Mouse (Mus musculus) embryonic facial prominence, embryonic 15.5 days (tissue): ENCODE measurements at regions not wholly inside any gene's neighbourhood (a gene's known extent, or its start where the extent isn't known, plus 50 kb on each side); places are given as distances from the start of the nearest gene placed in this dataset.

Experiments
- ATAC-seq: fragments of 200-750 bp; cut with Nextera tagmentation; 2 replicates; pipeline ENCODE4 v1.8.0; 2017; ENCODE audit warnings: low read depth, moderate TSS enrichment; ENCODE audit not compliant: insufficient number of reproducible peaks, low FRiP score, low TSS enrichment
- H3K27ac ChIP-seq: fragments of 300-500 bp; sonication (generic); replicated peaks from 2 replicates; pipeline ENCODE4 v1.5.1; 2015; ENCODE audit warnings: mild to moderate bottlenecking, inconsistent platforms
- H3K27me3 ChIP-seq: fragments of 300-500 bp; sonication (generic); 2 replicates; pipeline ENCODE4 v1.6.1; 2015; ENCODE audit warnings: inconsistent platforms
- H3K36me3 ChIP-seq: fragments of 300-500 bp; sonication (generic); 2 replicates; pipeline ENCODE4 v1.6.1; 2015; ENCODE audit warnings: mild to moderate bottlenecking, inconsistent platforms
- H3K4me1 ChIP-seq: fragments of 300-500 bp; sonication (generic); 2 replicates; pipeline ENCODE4 v1.6.1; 2015; ENCODE audit warnings: inconsistent platforms
- H3K4me2 ChIP-seq: fragments of 300-500 bp; sonication (generic); replicated peaks from 2 replicates; pipeline ENCODE4 v1.6.1; 2015; ENCODE audit warnings: mild to moderate bottlenecking, inconsistent platforms
- H3K4me3 ChIP-seq: fragments of 300-500 bp; sonication (generic); replicated peaks from 2 replicates; pipeline ENCODE4 v1.5.1; 2015; ENCODE audit warnings: mild to moderate bottlenecking, inconsistent platforms
- H3K9ac ChIP-seq: fragments of 300-500 bp; sonication (generic); 2 replicates; pipeline ENCODE4 v1.6.1; 2015; ENCODE audit warnings: inconsistent platforms
- H3K9me3 ChIP-seq: fragments of 300-500 bp; sonication (generic); replicated peaks from 2 replicates; pipeline ENCODE4 v1.6.1; 2016; ENCODE audit warnings: inconsistent platforms
- WGBS: fragments of 180-500 bp; shearing (Covaris S2); methylation state at CpG from one replicate; pipeline ENCODE4 v1.1.7; 2015; 5-methylcytosine and 5-hydroxymethylcytosine counted together

DNA sequence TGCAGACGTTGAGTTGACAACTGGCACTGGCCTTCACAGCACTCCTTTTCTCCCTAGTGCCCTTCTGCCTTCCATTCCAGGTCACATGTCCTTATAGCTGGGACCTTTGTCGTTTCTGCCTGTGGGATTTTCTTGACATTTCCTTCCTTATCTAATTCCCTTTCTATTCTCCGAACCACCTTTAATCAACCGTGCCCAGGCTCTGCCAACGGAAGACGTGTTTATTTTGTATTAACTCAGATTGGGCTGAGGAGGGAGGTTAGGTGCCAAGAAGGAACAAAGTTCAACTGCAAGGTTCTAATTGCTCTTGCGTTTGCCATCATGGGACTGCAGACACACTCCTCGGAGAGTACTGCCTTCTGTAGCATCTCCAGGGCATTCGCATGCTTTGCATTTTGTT is 146.7 kb downstream of the Gm19410 start:
- Histone ChIP-seq H3K9ac (no peak overlapping the region), H3K27me3 (no peaks in the 10 kb centered on the region), H3K4me1 (no peaks in the 10 kb centered on the region), H3K36me3 (no peaks in the 10 kb centered on the region), H3K4me2 (no peak overlapping the region), H3K27ac (no peak overlapping the region), H3K4me3 (no peak overlapping the region), H3K9me3 (no peaks in the 10 kb centered on the region)
- WGBS: 64% methylated on average over 9 of the region's 9 CpGs
- no peak for ATAC-seq

DNA sequence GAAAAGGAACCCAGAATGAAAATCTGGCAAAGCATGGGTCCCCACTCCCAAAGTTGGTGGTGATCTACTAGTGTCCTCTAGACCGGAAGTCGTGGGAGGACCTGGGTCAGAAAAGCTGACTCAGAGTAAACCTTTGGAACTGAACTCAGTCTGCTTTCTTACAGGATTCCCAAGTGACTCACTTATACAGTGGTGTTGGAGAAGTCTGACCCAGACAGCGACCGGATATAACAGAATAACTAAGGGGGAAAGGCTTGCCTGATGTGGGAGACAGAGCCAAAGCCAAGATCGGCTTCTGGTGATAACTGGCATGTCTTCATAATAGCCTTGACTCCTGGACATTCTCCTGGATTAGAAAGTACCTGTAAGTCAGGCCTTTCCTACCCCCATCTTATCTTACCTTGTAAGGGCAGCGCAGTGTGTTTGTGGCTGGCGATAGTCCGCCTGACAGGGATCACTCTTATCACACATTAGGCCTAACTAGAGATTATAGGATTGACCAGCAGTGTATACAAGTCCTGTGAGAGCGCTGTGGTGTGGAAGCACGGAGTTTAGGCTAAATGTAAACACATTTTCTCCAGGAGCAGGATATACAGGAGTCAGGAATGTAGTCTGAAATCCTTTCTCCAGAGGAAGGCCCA is 150.4 kb downstream of the Gm19410 start:
- 78% methylated on average over 10 of the region's 10 CpGs for WGBS
- H3K36me3 ChIP-seq: no peaks in the 10 kb centered on the region
- no peaks in the 10 kb centered on the region for H3K9me3 ChIP-seq
- no peak for ATAC-seq
- H3K9ac ChIP-seq: no peak overlapping the region
- no peak overlapping the region for H3K4me3 ChIP-seq
- H3K4me1 ChIP-seq: no peaks in the 10 kb centered on the region
- no peaks in the 10 kb centered on the region for H3K27me3 ChIP-seq
- no peak overlapping the region for H3K27ac ChIP-seq
- no peak overlapping the region for H3K4me2 ChIP-seq

- no peak overlapping the region for H3K9ac ChIP-seq
- no peak overlapping the region for H3K4me3 ChIP-seq
- H3K9me3 ChIP-seq: no peaks in the 10 kb centered on the region
- no peak for ATAC-seq
- 39% methylated on average over 3 of the region's 3 CpGs for WGBS
- no peak overlapping the region for H3K4me2 ChIP-seq
- H3K4me1 ChIP-seq: no peaks in the 10 kb centered on the region
- no peaks in the 10 kb centered on the region for H3K27me3 ChIP-seq
- no peaks in the 10 kb centered on the region for H3K36me3 ChIP-seq
- no peak overlapping the region for H3K27ac ChIP-seq
These were observed 152.0 kb downstream of the Gm19410 start for GRCm38 (mm10) chr8:35917573-35917972.

DNA sequence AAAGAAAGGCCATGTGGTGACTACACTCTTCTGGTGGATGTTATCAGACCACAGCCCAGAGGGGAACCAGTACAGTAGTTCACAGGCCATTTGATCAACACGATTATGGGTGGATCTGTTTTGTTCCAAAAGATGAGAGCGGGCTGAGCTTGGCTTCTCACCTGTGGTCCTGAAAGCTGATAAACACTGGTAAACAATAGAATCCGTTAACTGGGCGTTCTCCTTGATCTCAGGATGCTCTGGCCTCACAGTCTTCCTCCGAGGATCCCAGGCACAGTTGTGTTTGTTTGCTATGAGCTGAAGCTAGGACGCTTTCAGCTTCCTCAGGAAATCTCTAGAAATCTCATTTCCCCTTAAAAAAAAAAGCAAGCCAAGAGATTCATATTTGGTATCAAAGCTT is 153.9 kb downstream of the Gm19410 start:
- Histone ChIP-seq H3K9ac (no peak overlapping the region), H3K4me2 (no peak overlapping the region), H3K27ac (no peak overlapping the region), H3K9me3 (no peaks in the 10 kb centered on the region), H3K4me3 (no peak overlapping the region), H3K4me1 (no peaks in the 10 kb centered on the region), H3K36me3 (no peaks in the 10 kb centered on the region), H3K27me3 (no peaks in the 10 kb centered on the region)
- ATAC-seq: no peak
- 74% methylated on average over 6 of the region's 6 CpGs for WGBS

GRCm38 (mm10) chr8:35919859-35920675 is 154.5 kb downstream of the Gm19410 start:
- ATAC-seq: no peak
- H3K27me3 ChIP-seq: no peaks in the 10 kb centered on the region
- 40% methylated on average over 8 of the region's 8 CpGs for WGBS
- H3K4me3 ChIP-seq: no peak overlapping the region
- H3K36me3 ChIP-seq: no peaks in the 10 kb centered on the region
- no peak overlapping the region for H3K4me2 ChIP-seq
- H3K27ac ChIP-seq: no peak overlapping the region
- H3K9ac ChIP-seq: no peak overlapping the region
- no peaks in the 10 kb centered on the region for H3K9me3 ChIP-seq
- H3K4me1 ChIP-seq: no peaks in the 10 kb centered on the region

DNA sequence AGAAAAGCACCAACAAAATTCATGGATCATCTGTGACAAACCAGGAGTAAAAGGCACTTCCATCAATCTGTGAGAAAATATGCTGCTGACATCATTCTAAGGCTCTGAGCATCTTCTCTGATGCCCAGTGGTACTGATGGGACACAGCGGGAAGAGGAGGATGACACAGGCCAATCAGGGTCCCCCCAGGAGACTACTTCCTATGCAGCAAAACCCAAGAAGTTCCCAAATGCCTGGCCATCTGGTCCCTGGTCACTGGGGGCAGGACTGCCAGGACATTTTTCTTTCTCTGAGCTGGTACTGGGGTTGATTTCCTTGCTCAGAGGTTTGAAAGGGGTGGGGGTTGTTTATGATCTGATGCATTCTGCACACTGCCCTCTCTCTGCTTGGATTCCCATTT is 158.4 kb downstream of the Gm19410 start:
- H3K9me3 ChIP-seq: no peaks in the 10 kb centered on the region
- H3K4me3 ChIP-seq: no peak overlapping the region
- no peak overlapping the region for H3K27ac ChIP-seq
- H3K9ac ChIP-seq: no peak overlapping the region
- H3K36me3 ChIP-seq: no peaks in the 10 kb centered on the region
- H3K4me2 ChIP-seq: no peak overlapping the region
- no peaks in the 10 kb centered on the region for H3K4me1 ChIP-seq
- no peaks in the 10 kb centered on the region for H3K27me3 ChIP-seq
- ATAC-seq: no peak
- WGBS: 94% methylated on average over 1 of the region's 1 CpGs

GRCm38 (mm10) chr8:35927408-35927871 is 161.8 kb downstream of the Gm19410 start:
- Histone ChIP-seq H3K36me3 (no peaks in the 10 kb centered on the region), H3K9me3 (no peaks in the 10 kb centered on the region), H3K27me3 (no peaks in the 10 kb centered on the region), H3K4me3 (no peak overlapping the region), H3K4me1 (no peaks in the 10 kb centered on the region), H3K4me2 (no peak overlapping the region), H3K9ac (no peak overlapping the region), H3K27ac (no peak overlapping the region)
- ATAC-seq: no peak
- WGBS: 52% methylated on average over 5 of the region's 5 CpGs

DNA sequence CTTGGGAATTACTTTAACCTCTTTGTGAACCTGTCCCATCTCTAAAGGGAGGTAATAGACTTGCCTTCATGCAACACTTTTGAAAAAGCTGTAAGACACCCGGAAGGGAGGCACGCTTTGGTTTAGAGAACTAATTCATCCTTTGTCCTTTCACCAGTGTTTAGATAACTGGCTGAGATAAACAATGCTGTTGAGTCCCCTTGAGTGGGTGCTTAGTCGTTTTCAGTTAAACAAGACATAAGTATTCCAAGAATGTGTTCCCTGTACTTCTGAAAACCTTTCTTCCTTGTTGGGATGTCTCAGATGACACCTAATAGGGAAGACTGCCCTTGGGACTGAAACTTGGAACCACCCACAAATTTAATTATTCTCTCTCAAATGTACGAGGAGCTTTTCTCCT is 164.7 kb downstream of the Gm19410 start:
- WGBS: 40% methylated on average over 4 of the region's 4 CpGs
- no peaks in the 10 kb centered on the region for H3K36me3 ChIP-seq
- no peak for ATAC-seq
- no peaks in the 10 kb centered on the region for H3K27me3 ChIP-seq
- no peak overlapping the region for H3K9ac ChIP-seq
- no peaks in the 10 kb centered on the region for H3K4me1 ChIP-seq
- no peaks in the 10 kb centered on the region for H3K9me3 ChIP-seq
- no peak overlapping the region for H3K27ac ChIP-seq
- no peak overlapping the region for H3K4me3 ChIP-seq
- no peak overlapping the region for H3K4me2 ChIP-seq

DNA sequence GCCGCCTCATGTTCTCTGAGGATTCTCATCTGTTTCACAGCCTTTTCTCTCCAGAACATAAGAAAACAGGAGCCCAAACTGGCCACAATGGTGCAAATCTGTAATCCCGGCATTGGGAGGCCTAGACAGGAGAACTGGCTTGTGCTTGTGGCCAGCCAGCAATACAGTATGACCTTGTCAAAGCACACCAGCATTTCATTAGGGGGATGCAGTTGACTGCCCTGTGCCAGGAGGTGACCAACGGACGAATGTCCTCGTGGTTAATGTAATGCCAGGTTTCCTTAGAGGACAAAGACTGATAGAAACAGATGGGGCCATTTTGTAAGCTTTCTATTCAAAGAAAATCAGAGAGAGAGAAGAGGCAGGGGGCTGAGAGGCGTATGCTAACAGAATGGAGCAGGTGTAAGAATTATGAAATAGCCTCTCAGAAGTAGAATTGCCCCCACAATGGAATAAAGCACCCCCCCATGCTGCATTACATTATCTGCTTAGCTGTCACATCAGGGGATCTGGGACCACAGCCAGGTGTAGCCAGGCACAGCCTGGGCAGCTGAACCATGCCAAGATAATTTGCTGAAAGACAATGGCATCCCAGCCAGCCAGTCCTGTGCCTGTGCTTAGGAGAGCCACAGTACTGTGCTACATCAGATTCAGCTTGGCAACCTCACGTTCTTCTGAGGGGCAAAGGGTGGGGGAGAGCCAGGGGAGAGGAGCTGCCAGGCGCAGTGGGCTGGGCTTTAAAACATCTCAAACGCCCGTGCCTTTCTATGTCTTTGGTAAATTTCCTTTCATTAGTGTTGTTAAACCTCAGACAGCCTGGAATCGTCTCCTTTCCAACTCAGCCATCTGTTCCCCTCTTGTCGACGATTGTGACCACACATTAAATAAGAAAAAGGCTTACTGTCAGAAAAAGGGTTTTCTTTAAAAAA is 167.9 kb downstream of the Gm19410 start:
- peak; percentile 47; the same call in 1 of the 2 replicates for ATAC-seq

DNA sequence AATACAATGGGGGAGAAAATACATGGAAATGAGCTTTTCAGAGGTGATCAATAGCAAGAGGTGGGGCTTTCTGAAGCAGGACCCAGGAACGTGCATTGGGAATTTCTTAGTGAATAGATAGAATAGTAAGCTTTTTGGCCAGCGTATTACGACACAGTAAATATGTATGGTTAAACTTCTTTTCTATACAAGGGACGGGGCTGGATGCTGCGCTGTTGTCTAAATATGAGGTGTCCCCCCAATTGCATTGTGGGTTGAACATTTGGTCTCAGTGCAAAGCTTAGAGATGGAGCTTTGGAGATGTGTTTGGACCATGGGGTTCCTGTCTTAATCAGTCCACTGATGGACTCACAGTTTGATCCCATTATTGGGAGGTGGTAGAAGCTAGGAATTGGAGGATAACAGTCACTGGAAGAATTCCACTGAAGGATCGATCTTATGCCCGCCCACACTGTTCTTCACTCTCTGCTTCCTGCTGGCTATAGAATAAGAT is 168.6 kb downstream of the Gm19410 start:
- no peak for ATAC-seq
- H3K4me2 ChIP-seq: no peak overlapping the region
- no peak overlapping the region for H3K4me3 ChIP-seq
- no peaks in the 10 kb centered on the region for H3K27me3 ChIP-seq
- no peak overlapping the region for H3K27ac ChIP-seq
- no peaks in the 10 kb centered on the region for H3K4me1 ChIP-seq
- WGBS: 86% methylated on average over 7 of the region's 7 CpGs
- H3K9ac ChIP-seq: no peak overlapping the region
- H3K36me3 ChIP-seq: no peaks in the 10 kb centered on the region
- no peaks in the 10 kb centered on the region for H3K9me3 ChIP-seq

More for the DNA sequence above, 167.9 kb downstream of the Gm19410 start:
- H3K27me3 ChIP-seq: no peaks in the 10 kb centered on the region
- no peak overlapping the region for H3K4me3 ChIP-seq
- no peaks in the 10 kb centered on the region for H3K9me3 ChIP-seq
- no peaks in the 10 kb centered on the region for H3K4me1 ChIP-seq
- H3K27ac ChIP-seq: no peak overlapping the region
- no peaks in the 10 kb centered on the region for H3K36me3 ChIP-seq
- no peak overlapping the region for H3K4me2 ChIP-seq
- no peak overlapping the region for H3K9ac ChIP-seq
- 50% methylated on average over 13 of the region's 13 CpGs for WGBS

GRCm38 (mm10) chr8:35935034-35935433 is 169.4 kb downstream of the Gm19410 start:
- ATAC-seq: no peak
- Histone ChIP-seq H3K9ac (no peak overlapping the region), H3K9me3 (no peaks in the 10 kb centered on the region), H3K27me3 (no peaks in the 10 kb centered on the region), H3K4me3 (no peak overlapping the region), H3K27ac (no peak overlapping the region), H3K36me3 (no peaks in the 10 kb centered on the region), H3K4me1 (no peaks in the 10 kb centered on the region), H3K4me2 (no peak overlapping the region)
- 83% methylated on average over 1 of the region's 1 CpGs for WGBS
